Mouse (Mus musculus) right cerebral cortex, adult 18-20 months (tissue): Measurements from ENCODE around the gene Pax4.

Source experiments
- DNase-seq: peaks from one replicate; pipeline ENCODE4 v3.0.0; 2022; ENCODE audit warnings: mixed read lengths

Gene Pax4

GRCm38 (mm10) chr6:28449253-28449652 lies at the start of gene Pax4:
Gene Pax4, minus strand, starts transcription at chr6:28449353.
- no peak for DNase-seq

DNA sequence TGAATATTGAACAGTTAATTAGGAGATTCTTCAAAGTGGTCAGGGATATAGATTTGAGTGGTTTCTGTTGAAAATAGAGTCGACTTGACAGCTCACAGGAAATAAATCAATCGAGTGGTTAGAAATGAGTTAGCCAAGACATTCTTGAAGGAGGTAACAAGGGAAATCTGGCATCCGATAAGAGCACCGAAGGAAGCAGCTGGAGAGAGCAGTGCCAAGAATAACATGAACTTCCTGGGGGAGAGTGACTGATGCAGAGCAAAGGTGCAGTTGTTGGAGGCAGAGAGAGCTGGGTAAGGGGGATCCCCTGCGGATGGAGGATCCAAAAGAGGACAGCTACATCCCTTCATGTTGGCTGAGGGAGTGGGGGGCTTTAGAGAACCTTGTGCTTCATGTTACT lies 48.7 kb upstream of the Pax4 start:
- no peak for DNase-seq

DNA sequence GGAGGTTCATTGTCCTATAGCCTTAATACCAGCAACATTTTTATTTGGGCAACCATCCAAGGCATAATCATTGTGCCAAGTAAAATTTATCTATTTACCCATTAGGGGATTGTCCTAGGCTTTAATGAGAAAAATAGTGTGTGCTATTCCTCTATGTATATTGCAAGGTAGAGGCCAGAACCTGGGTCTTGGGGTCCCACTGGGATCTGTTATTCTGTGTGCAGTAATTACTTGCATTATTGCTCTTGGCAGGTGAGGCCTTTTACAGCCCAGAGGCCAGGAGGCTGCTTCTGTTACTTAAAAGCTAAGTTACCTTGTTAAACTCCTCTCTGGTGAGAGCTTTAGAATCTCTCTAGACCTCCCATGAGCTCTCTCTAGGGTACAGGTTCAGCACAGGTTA lies 42.0 kb upstream of the Pax4 start:
- DNase-seq = no peak

GRCm38 (mm10) chr6:28490612-28491011 lies 41.5 kb upstream of the Pax4 start:
- no peak for DNase-seq

DNA sequence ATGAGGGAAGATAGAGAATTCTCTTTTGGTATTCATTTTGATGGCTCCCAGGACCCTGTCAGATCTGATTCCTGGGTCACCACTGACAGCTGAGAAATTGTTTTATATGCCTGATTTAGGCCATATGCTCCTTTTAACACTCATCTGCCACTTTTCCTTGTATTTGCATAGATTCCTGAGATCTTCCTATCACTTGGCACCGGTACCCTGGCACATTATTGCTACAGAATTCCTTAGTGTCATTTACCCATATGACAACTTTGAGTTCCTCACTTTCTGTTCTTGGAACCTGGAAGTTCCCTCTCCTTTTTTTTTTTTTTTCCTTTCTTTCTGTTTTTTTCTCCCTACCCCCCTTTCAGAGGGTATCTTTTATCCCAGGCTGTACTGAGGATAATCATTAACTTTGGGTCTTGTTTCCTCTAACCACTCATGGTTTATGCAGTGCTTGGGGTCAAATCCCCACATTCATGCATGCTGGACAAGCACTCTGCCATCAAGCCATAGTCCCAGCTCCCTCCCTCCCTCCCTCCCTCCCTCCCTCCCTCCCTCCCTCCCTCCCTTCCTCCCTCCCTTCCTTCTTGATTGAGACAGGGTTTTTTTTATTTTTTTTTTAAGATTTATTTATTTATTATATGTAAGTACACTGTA lies 39.2 kb upstream of the Pax4 start:
- DNase-seq = no peak

- DNase-seq = no peak
These were observed 37.8 kb upstream of the Pax4 start for GRCm38 (mm10) chr6:28486905-28487304.

DNA sequence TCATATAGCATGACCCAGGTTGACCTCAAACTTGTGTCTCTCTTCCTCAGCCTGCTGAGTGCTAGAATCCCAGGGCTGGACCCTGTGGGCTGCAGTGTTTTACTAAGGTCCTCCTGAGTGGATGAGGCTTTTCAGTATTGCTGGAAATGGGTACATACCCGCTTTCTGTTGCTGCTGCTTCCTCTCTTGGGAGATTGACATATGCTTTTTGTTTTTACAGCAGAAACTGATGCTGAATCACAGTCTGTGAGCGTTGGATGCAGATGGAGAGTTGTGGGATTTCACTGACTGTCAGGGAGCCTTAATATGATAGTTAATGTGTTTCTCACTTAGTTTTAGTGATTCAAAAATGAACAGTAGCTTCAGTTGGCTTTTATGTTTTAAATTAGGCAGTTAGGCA lies 37.3 kb upstream of the Pax4 start:
- DNase-seq = peak; percentile 7

- DNase-seq = no peak
These were observed 36.9 kb upstream of the Pax4 start for GRCm38 (mm10) chr6:28486008-28486407.

DNA sequence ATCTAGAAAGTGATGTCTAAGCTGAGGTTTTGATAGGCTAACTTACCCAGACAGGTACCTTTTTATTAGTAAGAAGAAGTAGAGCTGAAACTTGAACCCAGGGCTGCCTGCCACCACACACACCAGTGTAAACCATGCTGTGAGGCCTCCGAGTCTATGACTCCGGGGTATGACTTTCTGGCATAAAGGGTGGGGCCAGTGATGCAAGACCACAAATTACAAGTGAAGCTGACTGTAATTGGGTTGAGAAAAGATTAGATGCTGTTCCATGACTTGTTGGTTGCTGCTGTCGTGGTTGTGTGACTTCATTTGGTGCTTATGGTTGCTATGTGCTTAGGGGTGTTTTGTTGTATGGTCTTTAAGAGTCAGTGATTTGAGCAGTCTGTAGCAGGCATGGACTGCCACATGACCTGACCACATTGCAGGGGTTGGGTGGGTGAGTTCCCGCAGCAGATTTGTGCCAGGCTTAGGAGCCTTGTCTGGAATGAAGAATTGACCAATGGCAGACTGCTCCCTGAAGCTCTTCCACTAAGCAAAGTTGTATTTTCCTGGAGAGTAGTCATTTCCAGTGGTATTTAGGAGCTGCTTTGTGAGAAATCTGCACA lies 33.7 kb upstream of the Pax4 start:
- DNase-seq = no peak

- DNase-seq = no peak
These were observed 31.8 kb upstream of the Pax4 start for GRCm38 (mm10) chr6:28480752-28481492.

GRCm38 (mm10) chr6:28479865-28480751 lies 31.0 kb upstream of the Pax4 start:
- DNase-seq = peak; percentile 100

DNA sequence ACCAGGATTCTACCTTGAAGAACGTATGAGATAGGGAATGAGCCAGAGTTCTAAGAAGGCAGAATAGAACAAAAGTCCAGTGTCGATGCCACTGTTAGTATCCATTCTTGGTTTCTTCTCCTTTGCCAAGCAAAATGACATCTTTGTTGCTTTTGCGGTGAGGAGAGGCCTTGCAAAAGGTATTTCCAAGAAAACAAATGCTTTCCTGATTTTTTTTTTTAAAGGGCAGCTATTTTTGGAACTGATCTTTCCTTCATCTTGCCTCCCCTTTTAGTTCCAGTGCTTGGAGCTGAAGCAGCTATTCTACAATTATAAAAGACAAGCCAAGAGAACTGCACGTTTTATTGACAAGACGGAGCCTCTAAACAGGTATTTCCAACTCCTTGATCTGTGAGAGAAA lies 25.7 kb upstream of the Pax4 start, which contains the start of gene Snd1:
TSS of gene Snd1 (plus strand) at position 301 of the 400 bp plus-strand sequence.
- no peak for DNase-seq

GRCm38 (mm10) chr6:28474211-28474610 lies 25.1 kb upstream of the Pax4 start:
- no peak for DNase-seq

DNA sequence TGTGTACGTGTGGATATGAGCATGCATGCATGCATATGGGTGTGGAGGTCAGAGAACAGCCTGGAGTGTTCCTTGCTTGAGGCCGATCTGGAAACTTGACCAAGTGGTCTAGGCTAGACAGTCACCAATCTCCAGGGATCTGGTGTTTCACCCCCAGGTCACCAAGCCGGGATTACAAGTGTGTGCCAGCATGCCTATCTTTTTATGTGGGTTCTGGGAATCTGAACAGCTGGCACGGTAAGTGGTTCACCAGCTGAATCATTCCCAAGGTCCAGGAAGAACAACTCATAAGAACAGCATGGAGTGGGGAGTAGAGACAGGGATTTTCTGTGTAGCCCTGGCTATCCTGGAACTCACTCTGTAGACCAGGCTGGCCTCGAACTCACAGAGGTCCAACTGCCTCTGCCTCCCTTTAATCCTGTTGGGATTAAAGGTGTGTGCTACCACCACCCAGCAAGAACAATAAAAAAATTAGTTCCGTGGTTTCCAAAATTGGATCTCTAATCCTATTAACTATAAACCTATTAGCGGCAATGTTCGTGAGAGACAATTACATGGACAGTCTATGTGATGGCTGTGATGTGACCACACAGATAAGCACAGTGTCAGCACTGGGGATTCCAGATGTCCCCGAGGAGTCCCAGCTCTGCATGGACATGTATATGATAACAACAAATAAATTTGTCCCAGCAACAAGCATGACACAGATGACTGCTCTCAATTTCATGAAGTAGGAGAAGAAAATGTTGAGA lies 22.3 kb upstream of the Pax4 start:
- DNase-seq = no peak

DNA sequence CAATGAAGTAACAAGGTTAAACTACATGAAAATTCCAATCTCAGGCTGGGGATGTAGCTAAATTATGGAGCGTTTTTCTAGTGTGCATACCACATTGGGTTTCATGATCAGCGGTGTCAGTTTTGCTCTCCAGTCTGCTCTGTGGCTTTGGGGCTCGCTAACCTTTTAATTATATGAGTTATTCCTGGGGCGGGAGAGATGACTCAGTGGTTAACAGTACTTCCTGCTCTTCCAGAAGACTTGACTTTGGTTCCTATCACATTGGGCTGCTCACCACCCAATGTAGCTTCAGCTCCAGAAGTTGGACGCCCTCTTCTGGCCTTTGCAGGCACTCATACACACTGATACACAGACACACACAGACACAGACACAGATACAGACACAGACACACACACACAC lies 21.5 kb upstream of the Pax4 start:
- DNase-seq = no peak

- DNase-seq = no peak
These were observed 21.0 kb upstream of the Pax4 start for GRCm38 (mm10) chr6:28470017-28470602.

DNA sequence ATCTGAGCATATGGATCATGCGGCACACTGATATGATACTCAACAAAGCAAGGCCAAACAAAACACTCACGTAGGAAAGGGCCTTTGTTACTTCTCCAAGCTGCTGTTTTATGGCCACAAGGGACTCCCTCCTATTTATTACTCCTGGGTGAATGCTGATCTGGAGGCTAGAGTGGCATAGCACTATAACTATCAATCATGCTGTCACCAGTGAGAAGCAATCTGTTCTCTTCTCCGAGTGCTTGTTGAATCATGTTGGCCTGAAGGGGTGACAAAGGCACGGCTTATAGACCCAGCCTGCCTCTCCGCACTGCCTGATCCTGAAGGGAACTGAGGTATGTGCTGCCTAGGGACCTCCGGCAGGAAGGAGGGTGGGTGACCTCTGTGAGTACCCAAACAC lies 15.5 kb upstream of the Pax4 start:
- DNase-seq = no peak

- peak; percentile 61 for DNase-seq
These were observed 11.4 kb upstream of the Pax4 start for GRCm38 (mm10) chr6:28460534-28460933.

- DNase-seq = no peak
These were observed 10.1 kb upstream of the Pax4 start for GRCm38 (mm10) chr6:28459221-28459668.

DNA sequence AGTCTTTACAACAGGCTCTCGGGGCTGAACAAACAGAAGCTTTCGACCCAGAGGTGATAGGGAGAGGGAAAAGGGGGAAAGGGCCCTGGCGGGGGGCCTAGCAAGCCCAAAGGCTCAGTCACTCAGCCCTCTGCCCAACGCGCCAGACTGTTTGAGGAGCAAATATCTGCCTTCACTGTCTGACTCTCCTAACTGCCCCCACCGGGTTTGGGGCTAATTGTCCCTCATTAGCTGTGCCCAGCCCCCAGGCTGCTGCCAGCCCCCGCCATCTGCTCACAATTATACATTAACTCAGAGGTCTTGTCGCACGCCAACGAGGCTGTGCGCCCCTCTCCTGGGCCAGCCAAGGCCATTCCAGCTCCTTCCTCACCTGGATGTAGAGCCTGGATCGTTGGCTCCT lies 1.8 kb upstream of the Pax4 start:
- no peak for DNase-seq

- no peak for DNase-seq
These were observed 1.3 kb upstream of the Pax4 start for GRCm38 (mm10) chr6:28450481-28450880.

DNA sequence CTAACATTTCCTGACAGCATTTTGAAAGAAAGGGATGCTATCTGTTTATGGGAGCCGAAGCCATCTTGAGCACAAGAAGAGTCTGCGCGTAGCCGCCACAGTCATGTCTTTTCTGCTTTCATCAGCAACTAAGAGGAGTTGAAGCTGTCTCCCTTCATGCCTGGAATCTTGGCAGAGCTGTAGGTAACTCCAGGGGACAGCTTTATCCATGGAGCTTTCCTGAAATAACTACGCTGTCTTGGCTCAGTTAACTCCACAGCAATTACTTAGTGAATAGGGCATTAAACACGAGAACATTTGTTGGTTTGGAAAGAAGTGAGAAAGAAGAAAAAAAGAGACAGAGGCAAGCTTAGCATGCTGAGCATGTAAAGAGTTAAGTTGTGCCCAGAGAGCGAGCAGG lies 1.2 kb downstream of the Pax4 start:
- no peak for DNase-seq
